Mouse (Mus musculus) embryo, embryonic 11.5 days (tissue): ENCODE measurements at regions not wholly inside any gene's neighbourhood (a gene's known extent, or its start where the extent isn't known, plus 50 kb on each side); places are given as distances from the start of the nearest gene placed in this dataset.

Experiments
- DNase-seq: peaks from one replicate; pipeline ENCODE4 v3.0.0-alpha.2; 2012; ENCODE audit warnings: low read depth, low spot score

DNA sequence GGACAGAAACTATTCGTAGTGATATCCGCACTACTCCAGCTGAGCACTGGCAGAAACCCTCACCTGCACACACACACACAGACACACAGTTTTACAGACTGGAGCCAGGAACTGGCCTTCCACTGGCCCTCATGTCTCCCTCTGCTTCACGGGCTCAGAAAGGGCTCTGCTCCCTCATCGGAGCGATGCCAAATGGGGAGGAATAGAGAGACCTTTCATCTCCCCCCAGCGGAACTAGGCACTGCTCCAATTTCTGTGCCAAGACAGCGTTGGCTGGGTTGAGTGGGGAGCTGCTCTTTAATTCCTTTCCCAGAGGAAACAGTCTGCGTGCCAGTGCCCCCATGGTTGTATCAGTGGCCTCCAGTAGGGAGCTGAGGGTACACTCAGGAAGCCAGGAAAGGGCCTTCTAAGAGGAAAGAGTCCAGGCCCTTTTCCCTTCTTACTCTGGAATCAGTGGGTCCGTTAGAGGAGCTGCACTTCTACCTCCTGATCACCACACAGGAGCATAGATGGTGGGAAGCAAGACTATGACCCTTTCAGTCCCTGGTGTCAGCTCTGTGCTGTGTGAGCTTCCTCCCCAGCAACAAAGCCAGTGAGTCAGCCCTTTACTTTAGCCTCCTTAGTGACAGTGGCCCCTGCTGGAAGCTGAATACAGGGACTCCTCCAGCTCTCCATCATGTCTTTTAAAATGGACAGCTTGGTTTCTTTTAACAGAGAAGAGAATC is 452.7 kb downstream of the Rps24 start:
- DNase-seq: no peak

DNA sequence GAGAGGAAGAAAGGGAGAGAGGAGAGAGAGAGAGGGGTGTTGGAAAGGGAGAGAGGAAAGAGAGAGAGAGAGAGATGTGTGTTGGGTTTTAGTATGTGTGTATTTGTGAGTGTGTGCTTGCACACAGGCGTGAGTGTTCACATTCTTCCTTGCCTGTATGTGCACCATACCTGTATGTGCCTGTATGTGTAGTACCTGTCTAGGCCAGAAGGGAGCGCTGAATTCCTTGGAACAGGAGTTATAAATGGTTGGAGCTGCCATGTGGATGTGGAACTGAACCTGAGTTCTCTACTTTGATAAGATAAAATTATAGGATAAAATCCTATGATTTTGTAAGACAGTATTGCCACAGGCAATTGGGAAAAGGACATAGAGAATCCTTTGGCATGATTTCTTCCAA is 458.8 kb downstream of the Rps24 start:
- no peak for DNase-seq

GRCm38 (mm10) chr14:24947084-24947483 is 460.2 kb downstream of the Rps24 start:
- no peak for DNase-seq

- DNase-seq: no peak
These were observed 469.0 kb downstream of the Rps24 start for GRCm38 (mm10) chr14:24955891-24956410.

- no peak for DNase-seq
These were observed 469.7 kb downstream of the Rps24 start for GRCm38 (mm10) chr14:24956528-24957210.

- no peak for DNase-seq
These were observed 470.5 kb downstream of the Rps24 start for GRCm38 (mm10) chr14:24957392-24957791.

GRCm38 (mm10) chr14:24958821-24959220 is 471.9 kb downstream of the Rps24 start:
- DNase-seq: no peak

- no peak for DNase-seq
These were observed 472.5 kb downstream of the Rps24 start for GRCm38 (mm10) chr14:24959401-24959800.

DNA sequence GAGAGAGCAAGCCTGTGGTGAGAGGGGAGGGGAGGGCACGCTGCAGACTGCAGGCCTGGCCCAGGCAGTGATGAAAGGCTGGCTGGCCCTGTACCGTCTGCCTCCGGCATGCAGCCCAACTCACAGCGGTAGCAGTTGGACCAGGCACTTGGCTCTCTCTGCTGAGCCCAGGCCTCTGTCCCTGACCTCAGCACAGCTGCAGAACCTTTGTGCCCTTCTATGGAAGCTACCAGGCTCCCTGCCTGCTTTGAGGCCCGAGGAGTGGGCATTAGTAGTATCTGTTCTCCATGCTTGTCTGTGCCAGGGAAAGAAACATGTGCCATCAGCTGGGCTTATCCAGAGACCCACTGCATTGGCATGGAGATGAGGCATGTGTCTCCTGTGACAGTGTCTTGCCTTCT is 473.2 kb downstream of the Rps24 start:
- DNase-seq: no peak

DNA sequence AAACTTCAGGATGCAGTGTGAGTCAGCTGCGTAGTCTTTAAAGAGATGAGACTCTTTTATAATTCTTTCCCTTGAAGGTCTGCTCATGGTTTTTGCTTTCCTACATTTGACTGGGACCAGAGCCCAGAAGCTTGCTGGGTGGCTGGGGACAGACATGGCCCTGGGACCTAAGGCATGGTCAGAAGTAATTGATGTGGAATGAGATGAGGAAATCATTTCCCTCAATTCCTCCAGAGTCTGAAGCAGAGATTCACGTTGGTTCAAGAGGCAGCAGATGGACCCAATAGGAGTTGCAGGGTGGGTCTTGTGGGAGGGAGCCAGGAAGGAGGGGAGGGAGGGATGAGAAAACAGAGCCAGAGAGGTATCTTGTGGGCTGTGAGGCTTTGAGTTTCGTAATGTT is 473.9 kb downstream of the Rps24 start:
- DNase-seq: no peak

GRCm38 (mm10) chr14:24961721-24962120 is 474.8 kb downstream of the Rps24 start:
- no peak for DNase-seq

DNA sequence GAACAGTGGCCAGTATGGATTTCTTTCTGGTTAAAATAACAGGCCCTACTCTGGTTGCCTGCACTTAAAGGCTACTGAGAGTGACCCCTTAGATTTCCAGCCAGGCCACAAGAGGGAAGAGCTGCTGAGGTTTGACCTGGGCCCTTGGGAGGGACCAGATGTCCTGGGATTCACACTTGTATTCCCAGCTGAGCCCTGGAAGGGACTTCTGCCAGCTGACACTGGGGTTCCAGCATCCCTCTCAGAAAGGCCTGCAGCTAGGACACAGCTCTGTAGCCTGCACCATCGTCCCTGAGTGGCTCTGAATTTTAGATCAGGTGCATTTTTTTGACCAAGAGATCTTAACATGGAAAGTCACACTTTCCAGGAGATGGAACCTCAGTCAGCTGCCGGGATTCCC is 482.7 kb downstream of the Rps24 start:
- DNase-seq: no peak

DNA sequence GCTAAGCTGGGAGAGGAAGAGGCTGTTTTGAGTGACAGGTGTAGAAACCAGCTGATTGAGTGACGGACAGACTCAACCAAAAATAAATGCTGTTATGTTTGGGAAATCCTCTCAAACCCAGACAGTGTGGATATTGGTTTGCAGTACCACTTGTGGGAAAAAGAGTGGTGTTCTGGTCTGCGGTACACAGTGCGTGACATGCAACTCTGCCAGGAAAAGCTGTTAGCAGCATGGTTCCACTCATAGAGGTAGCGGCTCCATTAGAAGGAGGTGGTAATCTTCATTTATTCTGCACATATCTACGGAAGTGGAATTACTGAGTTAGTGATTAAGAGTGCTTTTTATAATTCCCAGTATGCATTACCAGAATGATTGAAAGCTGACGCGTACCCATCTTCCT is 485.4 kb downstream of the Rps24 start:
- DNase-seq: no peak

GRCm38 (mm10) chr14:24973039-24973438 is 485.9 kb upstream of the Zmiz1 start:
- DNase-seq: no peak

DNA sequence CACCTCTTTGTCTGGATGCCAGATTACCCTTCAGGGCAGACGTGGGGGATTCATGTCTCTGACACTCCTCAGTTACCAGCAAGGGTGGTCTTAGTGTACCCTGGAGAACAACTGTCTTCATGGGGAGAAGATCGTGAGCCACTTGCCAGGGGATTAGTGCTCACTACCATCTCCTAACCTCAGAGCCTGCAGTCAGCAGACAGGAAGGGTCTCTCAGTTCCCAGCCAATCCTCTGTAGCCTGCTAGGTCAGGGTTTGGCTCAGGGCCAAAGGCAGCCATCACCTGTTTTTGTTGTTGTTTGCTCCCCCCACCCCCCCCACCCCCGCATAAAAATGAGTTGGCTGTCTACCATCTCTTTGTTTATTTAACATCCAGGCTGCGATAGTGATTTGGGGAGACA is 485.4 kb upstream of the Zmiz1 start:
- DNase-seq: no peak

DNA sequence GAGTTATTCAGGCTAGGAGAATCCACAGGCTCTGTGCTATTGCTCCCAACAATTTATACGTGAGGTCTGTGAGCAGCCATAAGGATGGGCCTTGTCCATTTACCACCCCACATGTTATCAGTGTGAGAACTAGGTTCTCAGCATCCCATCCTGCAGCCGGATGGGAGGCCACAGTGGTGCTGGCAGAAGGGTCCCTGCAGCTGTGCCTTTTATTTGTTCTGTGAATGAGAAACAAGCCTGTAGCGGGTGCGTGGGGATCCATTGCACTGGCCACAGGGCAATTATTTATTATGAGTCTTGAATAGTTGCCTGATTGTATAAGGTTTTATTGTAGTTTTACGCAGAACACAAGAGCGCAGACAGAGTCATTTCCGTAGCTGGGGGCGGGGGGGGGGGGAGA is 476.5 kb upstream of the Zmiz1 start:
- DNase-seq: no peak

- DNase-seq: no peak
These were observed 475.7 kb upstream of the Zmiz1 start for GRCm38 (mm10) chr14:24983279-24983678.

DNA sequence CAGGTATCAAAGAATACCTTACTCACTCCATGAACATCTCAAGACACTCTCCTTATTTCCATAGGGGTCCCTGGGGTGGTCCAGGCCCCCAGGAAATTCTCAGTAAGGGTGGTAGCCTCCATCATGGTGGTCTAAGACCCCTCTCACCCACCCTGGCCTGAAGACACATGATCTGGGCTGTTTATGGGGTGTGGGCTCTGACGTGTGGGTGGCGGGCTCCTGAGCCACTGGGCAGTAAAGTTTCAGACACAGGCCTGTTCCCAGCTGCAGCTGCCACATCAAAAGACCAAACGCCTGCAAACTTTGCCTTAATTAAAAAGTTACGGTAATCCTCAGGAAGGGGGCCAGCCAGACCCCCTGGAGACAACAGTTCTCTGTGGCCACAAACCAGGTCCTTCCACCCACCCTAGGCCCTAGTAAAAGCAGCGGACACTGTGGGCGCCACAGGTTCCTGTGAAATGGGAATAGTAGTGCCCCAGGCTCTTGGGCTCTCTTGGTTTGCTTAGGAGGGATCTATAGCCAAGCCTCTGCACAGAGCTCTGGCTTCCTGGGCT is 473.1 kb upstream of the Zmiz1 start:
- DNase-seq: no peak

DNA sequence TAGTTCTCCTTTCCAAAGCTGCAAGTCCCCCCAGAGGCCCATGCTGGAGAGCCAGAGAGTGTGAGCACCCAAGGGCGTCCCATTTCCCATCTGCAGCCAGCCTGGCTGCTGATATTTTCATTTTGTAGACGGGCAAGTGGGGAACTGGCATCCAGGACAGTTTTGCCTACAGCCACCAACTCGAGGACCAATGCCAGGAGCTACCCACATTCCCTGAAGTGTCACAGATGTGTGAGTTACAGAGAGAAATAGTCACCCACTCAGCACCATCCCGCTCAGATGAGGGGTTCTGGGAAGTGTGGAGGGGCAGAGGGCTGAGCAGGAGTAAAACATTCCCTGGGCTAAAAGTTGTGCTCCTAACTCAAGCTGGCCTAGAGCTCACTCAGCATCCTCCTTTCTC is 472.6 kb upstream of the Zmiz1 start:
- no peak for DNase-seq

DNA sequence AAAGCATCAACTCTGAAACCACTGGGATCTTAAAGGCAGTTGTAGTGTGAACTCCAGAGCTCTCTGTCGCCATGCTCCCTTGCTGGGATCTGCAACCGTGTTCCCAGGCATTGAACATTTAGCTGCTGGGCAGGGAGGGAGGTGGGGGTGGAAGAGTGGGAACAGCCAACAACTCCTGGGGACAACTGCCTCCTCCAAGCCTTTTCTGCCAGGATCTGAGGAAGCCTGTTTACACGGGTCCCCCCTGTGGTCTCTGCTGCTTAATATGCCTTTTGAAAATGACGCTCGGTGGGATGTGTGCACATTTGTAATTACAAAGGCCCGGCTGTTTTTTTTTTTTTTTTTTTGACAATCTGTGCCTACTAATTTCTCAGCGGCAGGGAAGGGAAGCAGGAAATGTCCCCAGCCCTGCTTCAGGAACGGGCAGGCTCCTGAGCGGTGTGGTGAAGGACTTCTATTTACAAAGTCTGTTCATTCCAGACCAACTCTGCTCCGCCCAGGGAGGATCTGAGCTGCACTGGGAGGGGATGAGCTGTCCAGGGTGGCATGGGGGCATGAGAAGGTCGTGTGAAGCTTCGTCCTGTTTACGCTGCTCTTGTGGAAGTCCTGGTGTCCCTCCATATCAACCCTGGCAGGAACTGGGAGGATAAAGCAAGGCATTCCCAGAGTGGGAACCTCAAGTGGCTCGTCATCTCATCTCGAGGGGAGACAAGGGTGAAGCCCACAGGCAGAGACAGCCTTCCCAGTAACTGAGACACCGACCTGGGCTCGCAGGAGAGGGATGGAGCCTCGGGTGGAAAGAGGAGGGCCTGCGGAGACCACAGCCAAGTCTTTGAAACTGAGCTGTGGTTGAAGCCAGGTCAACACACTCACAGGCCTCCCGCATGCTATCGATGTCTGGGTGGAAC is 465.0 kb upstream of the Zmiz1 start:
- DNase-seq: no peak

DNA sequence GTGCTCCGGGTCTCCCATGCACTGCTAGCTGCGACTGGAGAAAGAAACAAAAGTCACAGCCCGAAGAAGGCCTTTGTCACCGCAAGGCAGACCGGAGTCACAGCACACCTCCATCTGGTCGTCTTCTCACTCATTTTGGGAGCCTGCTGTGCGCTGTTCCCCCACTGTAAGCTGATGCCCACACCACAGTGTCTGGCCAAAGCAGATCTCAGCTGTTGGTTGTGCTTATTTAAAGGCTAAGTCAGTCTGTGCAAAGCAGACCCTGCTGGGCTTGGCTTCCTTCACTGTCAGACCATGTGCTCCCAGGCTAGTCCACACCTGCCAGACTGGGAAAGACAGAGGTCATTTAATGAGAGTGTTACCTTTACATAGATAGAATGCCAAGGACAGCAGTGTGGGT is 463.8 kb upstream of the Zmiz1 start:
- DNase-seq: no peak
